Mouse (Mus musculus): ENCODE measurements at regions not wholly inside any gene's neighbourhood (a gene's known extent, or its start where the extent isn't known, plus 50 kb on each side); places are given as distances from the start of the nearest gene placed in this dataset.
A peak's percentile ranks its signal among the peaks of the same experiment; 100 is the strongest.

DNA sequence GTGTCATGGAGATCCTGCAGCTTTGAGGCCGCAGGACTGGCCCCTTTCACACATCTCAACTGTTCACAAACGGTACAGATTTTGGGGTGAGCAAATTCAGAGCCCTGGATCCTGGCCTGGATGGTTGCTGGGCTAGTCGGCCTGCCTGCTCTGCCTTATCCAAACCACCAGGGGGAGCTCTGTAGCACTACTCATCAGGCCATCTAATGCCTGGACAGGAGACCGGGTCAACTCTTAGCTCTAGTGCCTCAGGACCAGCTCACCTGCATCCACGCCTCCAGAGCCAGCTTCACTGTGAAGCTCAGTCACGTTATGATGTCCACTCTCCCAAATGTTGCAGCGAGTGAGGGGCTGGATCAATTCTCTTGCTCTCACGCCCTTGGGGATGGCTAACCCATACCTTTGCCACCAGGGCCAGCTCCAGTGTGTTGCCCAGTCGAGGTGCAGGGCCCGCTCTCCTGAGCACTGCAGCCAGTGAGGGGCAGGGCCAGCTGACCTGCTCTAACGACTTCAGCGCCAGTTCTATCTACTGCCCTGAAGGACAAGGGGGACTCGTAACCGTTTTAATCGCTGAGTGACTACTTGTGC, 206.8 kb downstream of the Etnk1 start:
- peak; percentile 46 for DNase-seq (ENCODE audit: low spot score)

- DNase-seq (ENCODE audit: low spot score) = no peak
Measured at GRCm38 (mm10) chr6:143375951-143376713, 209.1 kb downstream of the Etnk1 start.

DNA sequence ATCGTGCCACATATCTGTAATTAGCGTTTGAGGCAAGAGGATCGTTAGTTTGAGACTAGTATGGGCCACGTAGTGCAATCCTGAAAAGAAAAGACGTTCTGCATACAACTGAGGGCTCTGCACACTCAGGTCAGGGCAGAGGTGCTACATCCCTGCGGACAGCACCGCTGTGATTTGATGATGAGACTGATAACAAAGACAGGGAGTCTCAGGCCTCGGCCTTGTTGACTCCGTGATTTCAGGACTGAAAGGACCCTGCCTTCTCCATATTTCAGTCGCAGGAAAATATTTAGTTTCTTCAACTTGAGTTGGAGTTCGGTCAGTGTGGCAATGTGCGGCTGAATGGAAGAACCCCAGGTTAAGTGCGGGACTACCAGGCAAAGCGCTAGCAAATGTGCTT, 210.1 kb downstream of the Etnk1 start:
- DNase-seq (ENCODE audit: low spot score) = no peak

DNA sequence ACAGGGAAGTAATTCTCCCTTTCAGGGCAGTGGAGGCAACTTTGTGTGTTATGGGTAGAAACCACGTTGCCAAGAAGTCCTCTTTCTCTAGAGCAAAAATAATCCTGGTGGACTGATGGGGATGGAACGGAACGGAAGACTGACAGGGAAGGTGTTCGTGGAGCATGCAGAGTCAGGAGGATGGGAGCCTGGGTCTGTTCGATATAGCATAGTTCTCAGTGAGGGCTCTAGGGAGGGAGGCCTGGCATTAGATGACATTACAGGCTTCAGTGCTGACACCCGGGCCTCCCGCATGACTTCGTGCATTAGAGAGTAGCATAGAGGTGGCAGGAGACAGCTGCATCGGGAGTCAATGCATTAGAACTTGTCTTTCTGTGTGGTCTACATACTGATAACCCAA, 211.1 kb downstream of the Etnk1 start:
- DNase-seq (ENCODE audit: low spot score) = no peak

DNA sequence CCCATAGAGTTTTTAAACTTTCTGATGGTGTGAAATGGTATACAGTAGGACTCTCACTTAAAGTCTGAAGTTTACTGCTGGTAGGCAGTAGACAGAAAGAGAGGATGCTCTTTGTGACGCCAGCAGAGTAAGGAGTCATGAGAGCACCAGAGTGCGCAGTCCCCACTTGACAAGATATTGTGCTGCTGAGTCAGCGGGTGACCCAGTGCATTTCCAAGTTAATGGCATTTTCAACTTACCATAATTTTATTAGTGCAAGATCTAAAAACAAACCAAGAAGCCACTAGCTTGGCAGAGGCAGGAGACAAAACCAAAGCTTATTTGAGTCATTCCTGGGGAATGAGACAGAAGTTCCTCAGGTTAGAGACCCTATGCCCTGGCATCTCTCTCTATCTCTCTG, 213.5 kb downstream of the Etnk1 start:
- no peak for DNase-seq (ENCODE audit: low spot score)

DNA sequence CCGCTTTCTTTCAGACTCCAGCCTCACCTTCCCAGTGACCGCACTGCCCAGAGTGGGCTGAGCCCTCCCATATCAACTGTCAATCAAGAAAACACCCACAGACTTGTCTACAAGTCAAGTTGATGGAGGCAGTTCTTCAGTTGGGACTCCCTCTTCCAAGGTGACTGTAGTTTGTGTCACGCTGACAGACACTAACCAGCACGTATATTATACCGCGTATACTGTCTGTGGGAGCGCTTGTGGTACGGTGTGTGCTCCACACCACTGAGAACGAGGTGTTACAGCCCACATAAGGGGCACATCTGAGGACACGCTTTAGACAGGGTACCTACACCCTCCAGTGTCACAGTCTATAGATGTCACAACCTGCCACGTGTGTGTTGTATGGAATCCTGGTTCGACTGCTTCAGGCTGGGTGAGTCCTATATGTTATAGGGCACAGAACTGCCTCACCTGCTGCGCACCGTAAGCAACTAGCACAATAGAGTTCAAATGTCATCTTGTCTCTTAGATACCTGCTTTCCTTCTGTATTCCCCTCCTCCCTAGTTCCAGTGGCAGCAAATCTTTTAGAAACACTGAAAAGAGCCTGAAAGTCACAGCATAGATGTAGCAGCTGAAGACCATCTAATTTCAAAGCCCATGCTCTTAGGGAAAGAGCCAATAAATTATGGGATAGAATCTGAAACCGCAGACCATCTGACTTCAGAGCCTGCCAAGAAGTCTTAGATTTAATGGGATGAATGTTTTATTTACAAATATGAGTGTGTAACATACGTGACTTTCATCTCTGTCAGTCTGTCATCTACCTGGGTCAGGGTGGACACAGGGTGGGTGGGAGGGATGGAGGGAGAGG, 219.8 kb downstream of the Etnk1 start:
- no peak for DNase-seq (ENCODE audit: low spot score)

DNA sequence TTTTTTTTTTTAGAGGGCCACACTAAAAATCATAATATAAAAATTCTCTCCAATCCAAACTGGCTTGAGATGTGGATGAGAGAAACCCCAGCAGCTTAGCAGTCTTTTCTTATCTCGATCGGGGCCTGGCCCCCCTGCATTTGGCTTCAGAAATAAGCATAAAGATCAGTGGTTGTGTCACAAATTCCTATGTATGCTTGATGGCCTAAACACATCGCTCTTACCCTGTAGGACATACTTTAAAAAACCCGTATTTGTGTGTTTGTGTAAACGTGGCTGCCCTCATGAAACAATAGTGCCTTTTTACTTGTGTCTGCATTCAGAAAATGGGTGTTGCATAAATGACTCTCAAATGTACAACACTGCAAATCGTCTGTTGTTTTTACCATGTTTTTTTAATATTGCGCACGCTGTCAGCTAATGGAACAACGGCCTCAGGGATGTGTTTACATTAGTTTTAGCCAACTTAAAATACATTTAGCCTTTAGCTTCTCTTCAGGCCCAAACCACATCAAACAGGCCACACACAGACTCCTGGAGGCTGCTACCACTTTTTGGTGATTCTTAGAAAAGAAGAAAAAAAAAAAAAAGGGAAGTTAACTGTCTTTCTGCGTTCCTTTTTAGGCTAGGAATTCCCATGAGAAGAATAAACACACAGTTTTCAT, 226.7 kb downstream of the Etnk1 start:
- no peak for DNase-seq (ENCODE audit: low spot score)

- DNase-seq (ENCODE audit: low spot score) = no peak
Measured at GRCm38 (mm10) chr6:143394377-143394776, 227.4 kb downstream of the Etnk1 start.

DNA sequence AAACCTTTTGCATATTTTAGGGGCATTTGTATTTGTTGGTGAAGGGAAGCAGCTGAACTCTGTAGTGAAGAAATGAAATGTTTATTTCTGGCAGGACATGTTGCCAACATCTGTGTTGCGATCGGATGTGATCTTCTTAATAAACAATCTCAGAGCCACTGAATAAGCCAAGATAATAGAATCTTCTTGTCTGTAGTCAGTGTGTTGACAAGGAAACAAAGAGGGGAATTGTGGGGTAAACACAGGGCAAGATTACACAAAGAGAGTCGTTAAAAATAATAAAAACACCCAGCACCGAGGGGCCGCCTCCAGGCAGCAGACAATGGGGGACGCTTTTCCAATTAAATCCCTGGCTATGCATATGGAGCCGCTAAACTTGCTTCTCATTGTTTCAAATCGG, 234.4 kb downstream of the Etnk1 start:
- no peak for DNase-seq (ENCODE audit: low spot score)

DNA sequence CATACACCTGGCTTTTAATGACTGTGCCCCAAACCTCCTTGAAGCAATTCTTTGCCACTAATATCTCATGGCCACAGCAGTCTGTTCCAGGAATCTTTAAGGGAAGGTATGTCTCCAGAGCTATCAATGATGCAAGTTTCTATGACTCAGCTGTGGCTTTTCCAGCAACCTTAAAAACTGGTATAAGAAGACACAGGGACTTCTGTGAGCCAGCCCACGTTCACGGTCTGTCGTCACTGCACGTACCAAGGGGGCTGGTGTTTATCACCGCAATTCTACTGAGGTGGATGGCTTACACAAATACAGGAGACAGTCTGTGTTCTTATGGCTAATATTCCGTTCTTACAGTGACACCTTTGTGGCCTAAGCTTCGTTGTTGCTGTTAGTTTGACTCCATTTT, 234.9 kb downstream of the Etnk1 start:
- DNase-seq (ENCODE audit: low spot score) = no peak

DNA sequence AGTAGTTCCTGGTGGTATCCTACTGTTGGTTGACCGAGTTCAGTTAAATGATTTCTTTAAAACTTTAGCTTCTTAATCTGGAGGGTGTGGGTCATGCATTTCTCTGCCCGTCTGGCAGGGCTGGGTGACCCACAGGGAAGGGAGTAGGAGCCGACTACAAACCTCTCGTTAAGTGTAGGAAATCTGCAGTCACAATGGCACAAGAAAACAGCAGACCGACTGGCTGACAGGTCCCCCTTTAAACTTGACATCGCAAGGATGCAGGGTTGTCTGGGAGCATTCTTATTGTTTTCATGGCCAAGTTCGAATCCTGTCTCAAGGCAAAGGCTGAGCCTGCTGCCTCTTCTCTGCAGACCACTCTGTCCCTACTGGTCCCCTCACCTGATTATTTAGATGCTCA, 235.7 kb downstream of the Etnk1 start:
- no peak for DNase-seq (ENCODE audit: low spot score)

DNA sequence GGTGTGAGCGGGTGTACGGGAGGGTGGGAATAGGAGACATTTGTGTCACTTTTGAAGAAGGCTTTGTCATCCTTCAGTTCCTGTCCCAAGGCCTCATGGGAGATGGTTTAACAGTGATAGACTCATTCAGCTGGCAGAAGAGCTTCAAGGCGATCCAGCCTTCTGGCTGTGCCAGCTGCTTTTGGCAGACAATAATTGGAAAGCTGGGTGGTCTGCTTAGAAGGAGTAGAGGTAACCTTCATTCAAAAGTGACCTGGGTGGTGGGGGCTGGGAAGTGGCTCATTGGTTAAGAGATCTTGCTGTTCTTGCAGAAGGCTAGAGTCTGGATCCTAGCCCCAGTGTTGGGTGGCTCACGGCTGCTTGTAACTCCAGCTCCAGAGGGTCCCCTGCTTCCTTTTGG, 237.5 kb downstream of the Etnk1 start:
- DNase-seq (ENCODE audit: low spot score) = no peak

- no peak for DNase-seq (ENCODE audit: low spot score)
Measured at GRCm38 (mm10) chr6:143412056-143412455, 245.0 kb downstream of the Etnk1 start.

DNA sequence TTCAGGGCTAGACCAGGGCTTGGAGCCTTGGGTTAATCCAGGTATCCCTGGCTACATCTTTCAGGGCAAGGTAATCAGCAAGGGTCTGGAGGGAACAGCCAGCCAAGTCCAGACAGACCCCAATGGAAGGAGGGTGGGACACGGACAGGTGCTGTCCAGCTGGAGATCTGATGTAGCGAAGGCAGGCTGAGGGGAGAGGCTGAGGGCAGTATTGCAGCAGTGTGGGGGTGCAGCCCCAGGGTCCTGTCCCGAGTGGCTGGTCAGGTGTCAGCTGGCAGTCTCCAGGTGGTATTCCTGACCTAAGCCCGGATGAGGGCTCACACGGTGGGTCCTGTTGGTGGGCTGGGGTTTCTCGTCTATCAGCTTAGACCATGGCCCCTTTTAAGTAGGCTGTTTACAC, 245.7 kb downstream of the Etnk1 start:
- no peak for DNase-seq (ENCODE audit: low spot score)

GRCm38 (mm10) chr6:143414590-143415382, 247.8 kb downstream of the Etnk1 start:
- no peak for DNase-seq (ENCODE audit: low spot score)

DNA sequence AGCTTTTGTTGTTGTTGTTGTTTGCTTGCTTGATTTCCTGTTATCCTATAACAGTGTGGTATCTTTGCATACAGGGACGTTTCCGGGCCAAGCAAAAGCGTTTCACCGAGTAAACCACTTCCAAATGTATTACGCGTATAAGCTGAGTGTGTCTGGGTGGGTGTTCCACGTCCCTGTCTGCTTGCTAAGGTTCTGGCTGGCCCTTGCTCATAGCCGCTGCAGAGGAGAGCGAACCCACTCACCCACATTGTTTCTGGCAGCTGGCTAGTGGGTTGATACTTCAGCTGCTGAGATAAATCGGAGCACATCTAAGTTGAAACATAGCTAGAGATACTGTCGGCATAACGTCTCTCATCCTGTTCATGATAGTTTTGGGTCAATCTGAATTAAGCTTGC, 248.4 kb downstream of the Etnk1 start:
- no peak for DNase-seq (ENCODE audit: low spot score)

GRCm38 (mm10) chr6:143419872-143420271, 252.9 kb downstream of the Etnk1 start:
- no peak for DNase-seq (ENCODE audit: low spot score)

DNA sequence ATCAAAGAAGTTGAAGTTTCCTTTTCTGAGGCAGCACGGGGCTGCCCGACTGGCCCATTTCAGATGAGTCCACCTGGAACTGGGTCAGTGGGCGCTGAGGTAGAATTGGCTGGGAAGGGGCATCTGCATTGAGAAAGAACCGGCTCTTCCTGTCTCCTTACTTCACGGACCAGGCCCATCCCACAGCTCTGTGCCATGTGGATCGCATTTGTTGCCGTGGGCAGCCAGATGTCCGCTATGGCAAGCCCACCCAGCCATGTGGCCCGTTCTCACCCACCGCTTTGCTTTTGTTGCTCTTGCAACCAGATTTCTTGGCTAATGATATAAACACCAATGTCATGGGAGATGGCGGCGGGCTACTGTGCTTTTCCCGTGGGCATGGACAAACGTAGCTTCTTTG, 256.0 kb downstream of the Etnk1 start:
- no peak for DNase-seq (ENCODE audit: low spot score)

DNA sequence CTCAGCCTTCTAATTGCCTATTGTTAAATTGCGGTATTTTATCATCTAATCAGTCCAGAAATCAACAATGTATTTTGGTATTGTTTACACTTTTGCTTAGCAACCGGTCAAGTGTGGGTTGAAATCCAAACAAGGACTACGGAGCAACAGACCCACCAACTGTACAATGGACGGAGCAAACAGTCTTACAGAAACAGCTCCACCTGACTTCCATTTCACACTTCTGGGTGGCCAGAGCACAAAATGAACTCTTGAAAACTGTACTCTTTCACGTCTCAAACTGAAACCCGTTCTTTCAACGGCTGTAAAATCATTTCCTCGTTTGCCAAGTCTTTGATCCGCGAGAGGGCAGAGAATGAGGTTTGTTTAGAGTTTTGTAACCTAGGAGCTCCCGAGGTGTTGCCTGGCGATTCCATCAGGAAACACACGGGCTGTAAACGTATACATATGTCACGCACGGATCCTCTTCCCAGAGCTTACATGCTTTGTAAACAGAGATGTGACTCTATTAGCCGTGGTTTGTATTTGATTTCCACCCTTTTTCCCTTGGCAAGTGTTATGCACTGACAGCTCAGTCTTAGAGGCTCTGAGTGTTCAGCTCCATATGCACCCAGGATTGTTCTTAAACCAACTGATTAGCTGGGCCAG, 258.3 kb downstream of the Etnk1 start:
- no peak for DNase-seq (ENCODE audit: low spot score)

DNA sequence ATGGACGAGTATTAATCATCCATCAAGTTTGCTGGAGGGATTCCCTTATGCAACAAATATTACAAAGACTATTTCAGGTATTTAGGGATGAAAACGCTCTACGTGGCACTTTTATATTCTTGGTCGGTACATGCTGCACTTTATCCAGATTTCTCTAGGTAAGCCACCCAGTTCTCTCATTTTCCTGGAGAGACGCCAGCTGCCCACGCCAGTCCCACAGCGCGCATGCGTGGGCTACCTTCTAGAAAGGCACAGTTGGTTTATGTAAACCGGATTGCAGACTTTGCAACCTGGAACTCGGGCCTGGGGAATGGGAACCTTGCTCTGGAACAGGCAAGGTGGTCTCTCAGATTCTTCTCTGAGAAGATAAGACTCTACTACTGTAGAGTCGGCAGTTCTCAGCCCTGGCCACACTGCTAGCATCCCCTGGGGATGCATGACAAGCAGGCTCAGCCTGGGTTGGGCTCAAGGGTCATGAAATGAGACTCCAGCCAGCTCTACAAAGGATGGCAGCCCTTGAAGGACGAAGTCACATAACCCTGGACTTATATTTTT, 265.0 kb downstream of the Etnk1 start:
- no peak for DNase-seq (ENCODE audit: low spot score)

Data from ovary, postnatal 14 days (tissue).